14 mouse cellular contexts compared by ENCODE assay signal in genomic region chr15:88319527-88319926, GRCm38 (mm10).
DNase-seq lines count a peak whose midpoint lies in the region; TF ChIP-seq lines count a peak whose summit lies in the region.
"Had no signal": no experiment of that assay in that cellular context is flagged by ENCODE, and none has a peak within 500 bp of the region (broad histone marks: within the 10 kb centered on the region; RNA-seq: fewer than 3 reads in every experiment).

No protein-coding gene starts in this region.

- H3K27ac ChIP-seq in kidney, adult 2 months (ENCODE audit: insufficient read depth, low read depth, low read length): no peak overlapping the region
- no peak overlapping the region for H3K27ac ChIP-seq in thymus, adult 2 months (ENCODE audit: control insufficient read depth, insufficient read depth, low read length)
- H3K27ac ChIP-seq: heart, embryonic 10.5 days; midbrain, embryonic 12.5 days had no signal

- no peaks in the 10 kb centered on the region for H3K36me3 ChIP-seq in kidney, adult 2 months (ENCODE audit: control insufficient read depth, insufficient read depth, low read length)
- H3K36me3 ChIP-seq in thymus, adult 2 months (ENCODE audit: control insufficient read depth, insufficient read depth, low read length): no peaks in the 10 kb centered on the region
- H3K36me3 ChIP-seq: heart, embryonic 10.5 days; midbrain, embryonic 12.5 days had no signal

- H3K4me3 ChIP-seq in kidney, adult 2 months (ENCODE audit: insufficient read depth, low read depth, low read length): no peak overlapping the region
- H3K4me3 ChIP-seq in thymus, adult 2 months (ENCODE audit: control insufficient read depth, insufficient read depth, low read length): no peak overlapping the region
- H3K4me3 ChIP-seq: heart, embryonic 10.5 days; midbrain, embryonic 12.5 days had no signal

- peak; percentile 42 for DNase-seq in cerebellum, postnatal 10 days
- no peak for DNase-seq in cerebellum, adult 18-20 months
- no peak for DNase-seq in kidney, adult 2 months
- no peak for DNase-seq in kidney, postnatal 10 days
- peak; percentile 15 for DNase-seq in 3T3-L1 (ENCODE audit: low read depth, low spot score)
- peak; percentile 26 for DNase-seq in NIH3T3 (ENCODE audit: low read depth)
- DNase-seq in thymus, adult 2 months: no peak
- DNase-seq in layer of hippocampus, adult 9-10 months (ENCODE audit: low spot score): no peak
- DNase-seq: cerebellum, adult 2 months; heart, postnatal 36 days; liver; right cerebral cortex, postnatal 14 days had no signal

- WGBS in kidney, adult 2 months: 68% methylated on average over 2 of the region's 2 CpGs
- WGBS in thymus, adult 2 months: 84% methylated on average over 2 of the region's 2 CpGs

- TF ChIP-seq CTCF in kidney, adult 2 months (conservative IDR thresholded peaks at IDR 0.05; ENCODE audit: insufficient read depth, insufficient read length, low read depth, low read length): peak; percentile 28; the same call in 1 of the 2 replicates
- TF ChIP-seq CTCF in thymus, adult 2 months (IDR thresholded peaks at IDR 0.05; ENCODE audit: borderline replicate concordance, control insufficient read depth, extremely low read depth, insufficient read depth, low read length, poor library complexity): no peak

- no peak for TF ChIP-seq POLR2A in kidney, adult 2 months (IDR thresholded peaks at IDR 0.05; ENCODE audit: low read depth, low read length)
- TF ChIP-seq POLR2A in thymus, adult 2 months (IDR thresholded peaks at IDR 0.05; ENCODE audit: control insufficient read depth, extremely low read depth, insufficient read depth, low read length, poor library complexity): no peak

- H3K4me1 ChIP-seq in kidney, adult 2 months (ENCODE audit: control insufficient read depth, insufficient read depth, low read length): no peaks in the 10 kb centered on the region
- H3K4me1 ChIP-seq in thymus, adult 2 months (replicated peaks; ENCODE audit: control insufficient read depth, insufficient read depth, low read length): no peaks in the 10 kb centered on the region
- H3K4me1 ChIP-seq: heart, embryonic 10.5 days had no signal

- H3K27me3 ChIP-seq in kidney, adult 2 months (replicated peaks; ENCODE audit: control insufficient read depth, insufficient read depth, low read length): no peaks in the 10 kb centered on the region
- no peaks in the 10 kb centered on the region for H3K27me3 ChIP-seq in thymus, adult 2 months (ENCODE audit: control insufficient read depth, insufficient read depth, low read length)
- H3K27me3 ChIP-seq: midbrain, embryonic 12.5 days had no signal

Comparison
In these comparisons a context has a peak if more than half of its experiments do, and no peak if none do; other contexts are left out.
1. DNase-seq: peak in cerebellum, postnatal 10 days (2 of 2), 3T3-L1 (single experiment) and NIH3T3 (single experiment); none in cerebellum, adult 18-20 months (0 of 2), kidney, adult 2 months (single experiment), kidney, postnatal 10 days (single experiment), thymus, adult 2 months (single experiment) and layer of hippocampus, adult 9-10 months (single experiment).